Mouse (Mus musculus) heart, embryonic 13.5 days (tissue): ENCODE data around the gene Gm8126. TPM values are rescaled to one million over a fixed set of nuclear protein-coding genes. Genes with fewer than 3 reads are reported as not detected.
"Not testable (repeated sequence)": the region's sequence is repeated elsewhere in the genome, so short reads cannot be mapped to it uniquely, and the experiment has no call there.

Experiments used
- ATAC-seq: fragments of 200-750 bp; cut with Nextera tagmentation; 2 replicates; pipeline ENCODE4 v1.8.0; 2017; ENCODE audit warnings: moderate TSS enrichment; ENCODE audit not compliant: insufficient number of reproducible peaks, low FRiP score, low TSS enrichment; ENCODE audit errors: extremely low read depth
- H3K27ac ChIP-seq: fragments of 300-500 bp; sonication (generic); replicated peaks from 2 replicates; pipeline ENCODE4 v1.5.1; 2015; ENCODE audit warnings: moderate library complexity, mild to moderate bottlenecking, inconsistent platforms
- H3K27me3 ChIP-seq: fragments of 300-500 bp; sonication (generic); replicated peaks from 2 replicates; pipeline ENCODE4 v1.6.1; 2015; ENCODE audit warnings: mild to moderate bottlenecking, inconsistent platforms
- H3K36me3 ChIP-seq: fragments of 300-500 bp; sonication (generic); 2 replicates; pipeline ENCODE4 v1.6.1; 2015; ENCODE audit warnings: mild to moderate bottlenecking, inconsistent platforms
- H3K4me1 ChIP-seq: fragments of 300-500 bp; sonication (generic); 2 replicates; pipeline ENCODE4 v1.6.1; 2015; ENCODE audit warnings: inconsistent platforms
- H3K4me2 ChIP-seq: fragments of 300-500 bp; sonication (generic); 2 replicates; pipeline ENCODE4 v1.6.1; 2015; ENCODE audit warnings: inconsistent platforms, mild to moderate bottlenecking, moderate library complexity
- H3K4me3 ChIP-seq: fragments of 300-500 bp; sonication (generic); 2 replicates; pipeline ENCODE4 v1.5.1; 2015; ENCODE audit warnings: moderate library complexity, mild to moderate bottlenecking, inconsistent platforms
- H3K9ac ChIP-seq: fragments of 300-500 bp; sonication (generic); 2 replicates; pipeline ENCODE4 v1.6.1; 2015; ENCODE audit warnings: inconsistent platforms, mild to moderate bottlenecking, moderate library complexity
- H3K9me3 ChIP-seq: fragments of 300-500 bp; sonication (generic); 2 replicates; pipeline ENCODE4 v1.6.1; 2016; ENCODE audit warnings: inconsistent platforms
- WGBS: fragments of 180-500 bp; shearing (Covaris S2); methylation state at CpG from one replicate; pipeline ENCODE4 v1.1.7; 2015; ENCODE audit warnings: mixed read lengths; 5-methylcytosine and 5-hydroxymethylcytosine counted together
- polyA plus RNA-seq: library from polyadenylated mRNA; unstranded; fragments of >200 nt; fragmentation: Nextera tagmentation; extraction: Ambion mirVana; gene quantifications from 2 replicates; pipeline ENCODE4 v1.2.1, GENCODE M21; 2015

The Gm8126 gene
- not detected in 2 replicates for polyA plus RNA-seq

DNA sequence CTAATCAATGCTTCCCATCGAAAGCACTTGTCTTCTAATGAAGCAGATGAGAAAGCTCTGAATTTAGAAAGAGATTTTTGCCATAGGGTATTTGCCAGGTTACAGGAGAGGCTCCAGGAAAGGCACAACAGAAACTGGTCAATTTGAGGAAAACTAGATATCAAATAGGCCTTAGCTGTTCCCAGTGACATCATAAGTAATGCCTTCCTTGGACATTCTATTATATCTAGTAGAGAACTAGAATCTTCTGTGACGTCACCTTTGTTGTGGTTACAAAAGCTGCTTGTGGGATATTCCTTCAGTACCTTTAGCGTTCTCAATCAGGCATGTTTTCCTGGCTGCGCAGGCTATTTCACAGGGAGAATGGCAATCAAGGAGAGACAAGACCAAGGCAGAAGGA is at the start of gene Gm8126:
Gene Gm8126 (plus strand): TSS at position 301 of the 400 bp plus-strand sequence.
- not testable (repeated sequence) for H3K4me2 ChIP-seq, H3K9ac ChIP-seq, H3K36me3 ChIP-seq, H3K4me1 ChIP-seq, ATAC-seq, H3K4me3 ChIP-seq, H3K27ac ChIP-seq, H3K27me3 ChIP-seq, H3K9me3 ChIP-seq
- 85% methylated on average over 2 of the region's 4 CpGs for WGBS

DNA sequence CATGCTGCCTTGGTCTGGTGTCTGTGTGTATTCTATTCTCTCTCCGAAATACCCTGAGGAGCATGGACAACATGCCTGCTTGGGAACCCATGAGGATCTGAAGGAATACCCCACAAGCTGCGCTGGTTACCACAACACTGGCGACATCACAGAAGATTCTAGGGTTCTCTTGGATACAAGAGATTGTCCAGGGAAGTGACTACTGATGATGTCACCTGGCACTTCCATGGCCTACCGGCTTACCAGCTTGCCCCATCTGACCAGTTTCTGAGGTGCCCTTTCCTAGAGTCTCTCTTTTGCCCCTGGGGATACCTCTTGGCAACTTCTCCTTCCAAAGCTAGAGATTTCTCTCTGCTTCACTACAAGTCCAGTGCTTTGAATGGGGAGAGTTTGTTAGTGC is 23.2 kb upstream of the Gm8126 start, which contains the start of gene Gm8122:
Gene Gm8122 (minus strand): TSS at position 101 of the 400 bp plus-strand sequence.
- not testable (repeated sequence) for H3K27ac ChIP-seq, H3K4me2 ChIP-seq, H3K27me3 ChIP-seq, ATAC-seq, H3K9ac ChIP-seq, H3K4me1 ChIP-seq, H3K36me3 ChIP-seq, H3K9me3 ChIP-seq, H3K4me3 ChIP-seq
- WGBS, result 75% methylated on average over 4 of the region's 4 CpGs

DNA sequence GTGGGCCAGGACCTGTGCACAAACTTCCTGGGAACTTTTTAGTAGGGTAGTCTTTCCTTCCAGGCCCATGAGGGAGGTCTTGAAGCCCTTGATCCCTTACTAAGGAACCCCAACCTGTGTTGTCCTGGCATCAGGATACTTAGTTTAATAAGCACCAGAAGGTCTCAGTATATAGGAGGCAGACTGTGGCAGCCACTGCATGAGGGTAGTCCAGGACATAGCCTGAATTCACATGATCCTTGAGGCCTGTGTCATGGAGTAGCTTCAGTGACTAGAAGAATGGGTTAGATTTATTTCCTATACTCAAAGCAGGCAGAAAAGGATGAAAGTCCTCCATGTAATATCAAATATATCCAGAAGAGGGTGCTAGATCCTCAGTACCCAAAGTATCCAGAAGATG is 20.7 kb upstream of the Gm8126 start:
- H3K27ac ChIP-seq, H3K4me1 ChIP-seq, ATAC-seq, H3K27me3 ChIP-seq, H3K36me3 ChIP-seq, H3K4me2 ChIP-seq, H3K9me3 ChIP-seq, H3K4me3 ChIP-seq, H3K9ac ChIP-seq: not testable (repeated sequence)

DNA sequence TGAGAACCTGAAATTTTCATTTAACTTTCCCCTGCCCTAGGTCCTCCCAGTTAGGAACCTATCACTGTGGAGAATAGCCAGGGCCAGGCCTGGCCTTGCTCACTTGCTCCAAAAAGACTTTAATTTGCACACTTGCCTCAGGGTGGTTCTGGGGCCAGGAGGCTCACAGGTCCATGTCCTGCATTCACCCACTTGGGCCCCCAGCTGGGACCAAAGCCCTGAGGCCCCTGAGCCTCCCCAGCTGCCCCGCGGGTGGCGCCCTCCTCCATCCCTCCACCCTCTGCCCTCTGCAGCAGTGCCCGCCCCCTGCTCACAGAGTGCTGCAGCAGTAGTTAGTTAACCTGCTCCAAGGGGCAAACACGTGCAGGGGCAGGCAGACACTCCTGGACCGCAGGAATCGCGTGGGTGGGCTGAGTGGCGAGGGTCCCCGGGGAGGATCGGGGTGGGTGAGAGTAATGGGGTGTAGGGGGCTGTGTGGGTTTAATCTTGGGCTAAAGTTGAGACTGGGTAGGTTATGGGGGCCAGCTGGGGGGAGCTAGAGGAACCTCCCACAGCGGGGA is 8.8 kb upstream of the Gm8126 start:
- not testable (repeated sequence) for H3K9ac ChIP-seq, H3K4me1 ChIP-seq, H3K36me3 ChIP-seq, H3K27me3 ChIP-seq, H3K27ac ChIP-seq, H3K4me3 ChIP-seq, H3K9me3 ChIP-seq, ATAC-seq, H3K4me2 ChIP-seq
- 25% methylated on average over 9 of the region's 12 CpGs for WGBS

DNA sequence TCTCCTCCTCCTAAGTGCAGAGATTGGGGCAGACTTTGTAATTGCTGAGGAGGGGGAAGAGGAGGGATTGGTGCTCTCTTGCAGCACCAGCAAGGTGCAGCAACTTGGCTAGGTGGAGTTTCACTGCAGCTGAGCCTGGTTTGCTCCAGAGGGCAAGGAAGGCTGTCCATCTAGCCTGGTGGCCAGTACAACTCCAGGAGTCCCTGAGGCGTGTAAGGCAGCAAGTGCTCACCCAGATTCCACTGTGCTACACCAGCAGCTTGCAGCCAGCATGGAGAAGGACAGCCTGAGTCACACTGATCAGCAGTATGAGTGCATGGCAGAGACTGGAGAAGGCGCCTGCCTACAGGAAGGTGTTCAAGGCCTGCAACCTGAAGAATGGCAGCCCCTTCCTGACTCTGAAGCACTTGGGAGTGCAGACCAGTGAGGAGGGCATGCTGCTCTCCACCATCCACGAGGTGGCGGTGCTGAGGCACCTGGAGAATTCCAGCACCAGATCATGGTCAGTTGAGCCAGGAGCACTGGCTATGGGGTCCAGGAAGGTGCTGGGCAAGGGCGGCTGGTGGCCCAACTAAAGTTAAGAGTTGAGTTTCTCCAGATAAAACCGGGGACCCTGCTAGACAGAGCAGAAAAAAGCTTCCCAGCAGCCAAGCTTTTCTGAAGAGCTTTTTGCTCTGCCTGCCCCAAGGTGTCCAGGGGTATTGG is 7.7 kb upstream of the Gm8126 start:
- not testable (repeated sequence) for ATAC-seq

DNA sequence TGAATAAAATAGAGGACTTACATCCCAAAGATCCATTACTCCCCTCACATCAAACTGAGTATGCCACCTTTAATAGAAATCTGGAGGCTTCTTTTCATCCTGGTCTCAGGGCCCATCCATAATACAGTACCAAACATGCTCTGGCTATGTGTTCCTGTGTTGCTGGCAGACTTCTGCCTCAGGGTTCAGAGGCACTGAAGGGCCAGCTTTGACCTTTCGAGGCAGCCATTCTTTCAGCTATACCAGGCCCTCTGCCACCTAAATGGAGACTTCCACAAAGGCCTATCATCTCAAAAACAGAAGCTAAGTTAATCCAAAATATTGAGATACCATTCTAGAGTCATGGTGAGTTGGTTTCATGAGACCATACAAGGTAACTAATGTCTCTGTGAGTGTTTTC is 1.9 kb upstream of the Gm8126 start:
- not testable (repeated sequence) for H3K4me1 ChIP-seq, H3K4me3 ChIP-seq, H3K9me3 ChIP-seq, H3K36me3 ChIP-seq, H3K4me2 ChIP-seq, H3K9ac ChIP-seq, H3K27me3 ChIP-seq, ATAC-seq, H3K27ac ChIP-seq
- WGBS, result 63% methylated on average over 1 of the region's 1 CpGs

More for the DNA sequence above, 7.7 kb upstream of the Gm8126 start:
- H3K4me2 ChIP-seq, H3K9ac ChIP-seq, H3K36me3 ChIP-seq, H3K4me3 ChIP-seq, H3K27me3 ChIP-seq, H3K9me3 ChIP-seq, H3K27ac ChIP-seq, H3K4me1 ChIP-seq: not testable (repeated sequence)
- WGBS, result 15% methylated on average over 5 of the region's 6 CpGs

DNA sequence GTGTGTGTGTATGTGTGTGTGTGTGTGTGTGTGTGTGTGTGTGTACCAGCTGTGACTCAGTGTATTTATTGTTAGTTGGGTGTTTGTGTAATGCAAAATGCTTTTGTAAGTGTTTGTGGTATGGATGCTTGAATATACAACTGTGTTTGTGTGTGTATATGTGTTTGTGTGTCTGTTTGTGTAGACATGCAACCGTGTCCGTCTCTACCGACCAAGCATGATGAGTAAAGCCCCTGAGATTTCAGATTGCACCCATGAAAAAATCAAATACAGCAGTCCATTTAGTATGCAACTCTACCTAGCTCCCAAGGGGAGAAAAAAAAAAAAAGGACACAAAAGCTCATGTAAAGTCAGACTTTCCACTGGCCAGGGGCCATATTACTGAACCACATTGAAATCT is 5.0 kb downstream of the Gm8126 start:
- H3K36me3 ChIP-seq, ATAC-seq, H3K9ac ChIP-seq, H3K9me3 ChIP-seq, H3K4me2 ChIP-seq, H3K4me3 ChIP-seq, H3K27me3 ChIP-seq, H3K4me1 ChIP-seq, H3K27ac ChIP-seq: not testable (repeated sequence)
- 71% methylated on average over 3 of the region's 3 CpGs for WGBS

DNA sequence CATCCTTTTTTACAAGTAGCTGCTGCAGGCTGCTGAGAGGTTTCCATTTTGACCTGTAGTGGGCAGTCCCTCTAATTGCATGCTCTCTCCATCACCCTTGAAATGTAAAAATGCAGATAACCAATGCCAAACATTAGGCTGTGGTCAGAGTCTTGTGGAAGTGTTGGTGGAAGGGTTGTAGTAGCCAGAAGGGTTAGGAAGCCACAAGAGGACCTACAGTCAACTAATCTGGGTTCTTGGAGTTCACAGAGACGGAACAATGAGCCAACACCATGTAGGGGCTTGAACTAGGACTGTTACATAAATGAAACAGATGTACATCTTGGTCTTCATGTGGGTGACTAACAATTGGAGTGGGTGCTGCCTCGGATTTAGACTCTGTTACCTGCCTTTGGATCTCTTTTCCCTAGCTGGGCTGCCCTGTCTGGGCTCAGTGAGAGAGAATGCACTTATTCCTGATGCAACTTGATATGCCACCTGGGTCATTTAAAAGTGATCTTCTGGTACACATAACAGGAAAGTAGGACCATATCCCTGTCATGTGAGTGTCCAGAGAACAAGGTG is 10.2 kb downstream of the Gm8126 start:
- ATAC-seq, H3K36me3 ChIP-seq, H3K27ac ChIP-seq, H3K4me1 ChIP-seq, H3K4me3 ChIP-seq, H3K27me3 ChIP-seq, H3K4me2 ChIP-seq, H3K9ac ChIP-seq, H3K9me3 ChIP-seq: not testable (repeated sequence)
- 30% methylated on average over 2 of the region's 2 CpGs for WGBS

DNA sequence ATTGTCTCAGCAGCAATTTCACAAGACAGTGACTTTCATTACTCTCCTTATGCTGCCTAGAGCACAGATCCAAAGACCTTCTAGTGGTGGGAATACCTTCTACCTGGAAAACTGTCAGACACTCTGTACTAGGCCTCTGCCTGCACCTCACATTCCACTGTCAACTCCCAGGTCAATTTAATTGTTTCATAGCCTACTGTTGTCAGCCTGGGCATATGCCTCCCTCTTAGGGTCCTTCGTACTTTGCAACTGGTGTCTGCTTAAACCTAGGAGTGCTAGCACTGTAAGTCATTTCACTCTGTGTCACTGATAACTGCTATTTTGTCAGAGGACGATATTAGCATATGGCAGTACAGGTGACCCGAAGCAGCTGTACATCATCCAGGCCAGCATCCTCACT is 10.8 kb downstream of the Gm8126 start:
- 67% methylated on average over 3 of the region's 3 CpGs for WGBS
- not testable (repeated sequence) for H3K4me3 ChIP-seq, H3K9me3 ChIP-seq, H3K4me1 ChIP-seq, H3K9ac ChIP-seq, H3K36me3 ChIP-seq, H3K27me3 ChIP-seq, H3K27ac ChIP-seq, ATAC-seq, H3K4me2 ChIP-seq

DNA sequence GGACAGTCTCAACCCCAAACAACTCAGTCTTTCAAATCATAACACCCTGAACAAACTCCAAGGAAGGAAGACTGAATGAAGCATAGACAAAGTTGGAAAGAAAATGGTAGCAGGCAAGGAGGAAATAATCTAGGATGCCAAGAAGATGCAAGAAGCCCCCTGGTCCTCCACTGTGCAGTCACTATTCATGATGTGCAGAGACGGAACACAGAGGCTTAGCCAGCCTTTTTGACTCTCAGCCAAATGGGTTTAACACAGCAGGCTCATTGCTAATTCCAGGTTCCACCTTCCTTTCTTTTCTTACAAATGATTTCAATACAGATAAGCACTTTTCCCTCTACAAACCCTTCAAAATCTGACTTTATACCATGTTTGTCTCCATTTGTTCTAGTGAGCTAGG is 14.7 kb downstream of the Gm8126 start:
- not testable (repeated sequence) for H3K36me3 ChIP-seq, H3K9me3 ChIP-seq, ATAC-seq, H3K27me3 ChIP-seq, H3K4me3 ChIP-seq, H3K4me1 ChIP-seq, H3K9ac ChIP-seq, H3K27ac ChIP-seq, H3K4me2 ChIP-seq
- 81% methylated on average over 1 of the region's 1 CpGs for WGBS

DNA sequence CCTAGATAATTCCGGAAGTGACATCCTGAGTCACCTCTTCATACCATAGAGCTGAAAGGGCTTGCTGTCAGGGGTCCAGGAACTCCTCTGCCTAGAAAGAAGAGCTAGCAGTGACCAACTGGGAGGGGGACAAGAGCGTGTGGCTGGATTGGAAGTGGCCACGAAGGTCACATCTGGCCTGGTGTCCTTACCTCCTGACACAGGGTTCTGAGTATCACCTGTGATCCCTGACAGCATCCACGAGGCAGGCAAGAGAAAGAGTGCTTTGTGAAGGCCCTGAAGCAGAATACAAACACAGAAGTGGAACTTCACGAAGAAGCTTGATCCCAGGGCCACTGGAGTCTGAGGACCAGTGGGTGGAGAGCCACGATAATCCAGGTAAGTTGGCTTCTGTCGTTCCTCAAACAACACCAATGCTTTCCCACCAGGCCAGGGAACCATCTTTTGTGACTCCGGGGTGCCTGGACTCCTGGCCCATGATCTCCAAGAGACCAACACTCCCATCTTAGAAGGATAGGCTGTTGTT is 16.6 kb downstream of the Gm8126 start, which contains the start of gene Gm9732:
Gene Gm9732 (plus strand): TSS at position 51 of the 526 bp plus-strand sequence.
- 61% methylated on average over 8 of the region's 8 CpGs for WGBS
- H3K9ac ChIP-seq, H3K27ac ChIP-seq, H3K4me3 ChIP-seq, H3K4me1 ChIP-seq, H3K36me3 ChIP-seq, H3K9me3 ChIP-seq, ATAC-seq, H3K4me2 ChIP-seq, H3K27me3 ChIP-seq: not testable (repeated sequence)

DNA sequence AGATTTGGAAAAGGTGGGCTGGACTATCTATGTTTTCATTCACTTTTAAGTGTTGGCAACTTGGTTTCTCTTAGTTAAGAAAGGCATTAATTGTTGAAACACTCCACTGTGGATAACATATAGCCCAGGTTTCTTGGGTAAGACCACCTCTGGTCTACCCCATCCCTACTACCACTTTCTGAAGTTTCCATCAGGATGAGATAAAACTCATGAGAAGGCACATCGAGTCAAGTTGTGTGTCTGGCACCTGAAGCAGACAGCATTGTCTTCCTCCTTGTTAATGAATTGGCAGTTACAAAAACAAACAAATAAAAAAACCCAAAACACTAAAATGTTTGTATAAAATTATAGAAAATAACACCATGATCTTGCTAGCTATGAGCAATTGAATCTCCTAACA is 17.3 kb downstream of the Gm8126 start:
- H3K9ac ChIP-seq, H3K27ac ChIP-seq, H3K4me2 ChIP-seq, H3K4me1 ChIP-seq, ATAC-seq, H3K4me3 ChIP-seq, H3K36me3 ChIP-seq, H3K27me3 ChIP-seq, H3K9me3 ChIP-seq: not testable (repeated sequence)
- 50% methylated on average over 1 of the region's 1 CpGs for WGBS
